Mouse (Mus musculus) adrenal gland, postnatal 25 days (tissue): ENCODE results near the gene Trcg1. TPM values are rescaled to one million over a fixed set of nuclear protein-coding genes. Genes with fewer than 3 reads are reported as not detected.

Experiments used
- total RNA-seq: library from RNA; stranded (reverse); gene quantifications from 2 replicates; pipeline ENCODE4 v1.2.3, GENCODE M21; 2021

Gene Trcg1
- total RNA-seq, 1 experiment from 2014 or later = not detected

Other genes with a start within 250 kb of the Trcg1 start
- gene Ptpn9, start 241.6 kb upstream of the Trcg1 start, total RNA-seq = 46.9 and 60.9 TPM in 2 replicates
- 59.6 and 73.2 TPM in 2 replicates for gene Sin3a, start 164.5 kb upstream of the Trcg1 start, total RNA-seq
- gene Man2c1, start 105.9 kb upstream of the Trcg1 start, total RNA-seq = 140 and 170 TPM in 2 replicates
- 8.9 and 13.9 TPM in 2 replicates for gene Neil1, start 88.3 kb upstream of the Trcg1 start, total RNA-seq
- gene Commd4, start 78.2 kb upstream of the Trcg1 start, total RNA-seq = 44.0 and 65.3 TPM in 2 replicates
- 40.7 and 45.1 TPM in 2 replicates for gene 1700017B05Rik, start 26.1 kb downstream of the Trcg1 start, total RNA-seq
- 17.4 and 31.5 TPM in 2 replicates for gene Ppcdc, start 203.6 kb downstream of the Trcg1 start, total RNA-seq
- 10.8 and 14.4 TPM in 2 replicates for gene Scamp5, start 231.5 kb downstream of the Trcg1 start, total RNA-seq